Mouse (Mus musculus) neural tube, embryonic 11.5 days (tissue): Measurements from ENCODE around the gene Hoxc6. TPM values are rescaled to one million over a fixed set of nuclear protein-coding genes. Genes with fewer than 3 reads are reported as not detected.

Experiments
- ATAC-seq: fragments of 200-750 bp; cut with Nextera tagmentation; 2 replicates; pipeline ENCODE4 v1.8.0; 2017; ENCODE audit warnings: moderate number of reproducible peaks, mild to moderate bottlenecking, moderate TSS enrichment, moderate library complexity; ENCODE audit not compliant: insufficient read depth, low FRiP score, low TSS enrichment
- DNase-seq: peaks from one replicate; pipeline ENCODE4 v3.0.0-alpha.2; 2015; ENCODE audit warnings: low spot score
- H3K27ac ChIP-seq: fragments of 300-500 bp; sonication (generic); 2 replicates; pipeline ENCODE4 v1.5.1; 2014; ENCODE audit warnings: low read depth, mild to moderate bottlenecking, low read length
- H3K27me3 ChIP-seq: fragments of 300-500 bp; sonication (generic); 2 replicates; pipeline ENCODE4 v1.6.1; 2014; ENCODE audit warnings: mild to moderate bottlenecking, low read length, mixed read lengths; ENCODE audit not compliant: control insufficient read depth, insufficient read depth
- H3K36me3 ChIP-seq: fragments of 300-500 bp; sonication (generic); 2 replicates; pipeline ENCODE4 v1.6.1; 2014; ENCODE audit warnings: mild to moderate bottlenecking, low read length, moderate library complexity, mixed read lengths; ENCODE audit not compliant: control insufficient read depth, insufficient read depth
- H3K4me1 ChIP-seq: fragments of 300-500 bp; sonication (generic); 2 replicates; pipeline ENCODE4 v1.6.1; 2014; ENCODE audit warnings: low read length, mixed read lengths; ENCODE audit not compliant: control insufficient read depth, insufficient read depth
- H3K4me2 ChIP-seq: fragments of 300-500 bp; sonication (generic); 2 replicates; pipeline ENCODE4 v1.6.1; 2014; ENCODE audit warnings: low read depth, mild to moderate bottlenecking, moderate library complexity
- H3K4me3 ChIP-seq: fragments of 300-500 bp; sonication (generic); 2 replicates; pipeline ENCODE4 v1.5.1; 2014; ENCODE audit warnings: low read depth, low read length
- H3K9ac ChIP-seq: fragments of 300-500 bp; sonication (generic); 2 replicates; pipeline ENCODE4 v1.6.1; 2014; ENCODE audit warnings: mild to moderate bottlenecking, low read length
- H3K9me3 ChIP-seq: fragments of 300-500 bp; sonication (generic); 2 replicates; pipeline ENCODE4 v1.6.1; 2016; ENCODE audit warnings: low read length; ENCODE audit not compliant: control insufficient read depth
- WGBS: fragments of 180-500 bp; shearing (Covaris S2); extraction: QIAGEN DNeasy Blood & Tissue Kit; methylation state at CpG from one replicate; pipeline ENCODE4 v1.1.7; 2014; 5-methylcytosine and 5-hydroxymethylcytosine counted together
- polyA plus RNA-seq: library from polyadenylated mRNA; unstranded; fragments of >200 nt; fragmentation: Nextera tagmentation; extraction: Ambion mirVana; gene quantifications from 2 replicates; pipeline ENCODE4 v1.2.1, GENCODE M21; 2014

The Hoxc6 gene
- polyA plus RNA-seq, 1 experiment from 2014 or later = 95.9 TPM

- Histone ChIP-seq H3K36me3 (no peaks in the 10 kb centered on the region), H3K4me2 (peak overlapping the region; percentile 99), H3K4me1 (peaks cover 62% of the 10 kb centered on the region), H3K27ac (peak overlapping the region; percentile 99), H3K27me3 (no peaks in the 10 kb centered on the region), H3K9me3 (no peaks in the 10 kb centered on the region), H3K4me3 (peak overlapping the region; percentile 64), H3K9ac (peak overlapping the region; percentile 95)
- WGBS = 5% methylated on average over 12 of the region's 12 CpGs
- ATAC-seq (no peak), DNase-seq (peak; percentile 18)
Measured at GRCm38 (mm10) chr15:103040601-103041000, 42.5 kb downstream of the Hoxc6 start.

GRCm38 (mm10) chr15:103041613-103042012, 43.6 kb downstream of the Hoxc6 start:
- 9% methylated on average over 5 of the region's 5 CpGs for WGBS
- no peaks in the 10 kb centered on the region for H3K27me3 ChIP-seq
- H3K9ac ChIP-seq = peak overlapping the region; percentile 95
- H3K36me3 ChIP-seq = no peaks in the 10 kb centered on the region
- peak overlapping the region; percentile 99 for H3K4me2 ChIP-seq
- peak overlapping the region; percentile 64 for H3K4me3 ChIP-seq
- H3K27ac ChIP-seq = peak overlapping the region; percentile 99
- DNase-seq (peak; percentile 13), ATAC-seq (no peak)
- no peaks in the 10 kb centered on the region for H3K9me3 ChIP-seq
- H3K4me1 ChIP-seq = peaks cover 62% of the 10 kb centered on the region

GRCm38 (mm10) chr15:103042209-103042608, 44.2 kb downstream of the Hoxc6 start:
- H3K27ac ChIP-seq = peak overlapping the region; percentile 99
- peak overlapping the region; percentile 95 for H3K9ac ChIP-seq
- peak overlapping the region; percentile 99 for H3K4me2 ChIP-seq
- peaks cover 57% of the 10 kb centered on the region for H3K4me1 ChIP-seq
- no peaks in the 10 kb centered on the region for H3K9me3 ChIP-seq
- no peaks in the 10 kb centered on the region for H3K36me3 ChIP-seq
- ATAC-seq = no peak
- no peaks in the 10 kb centered on the region for H3K27me3 ChIP-seq
- H3K4me3 ChIP-seq = peak overlapping the region; percentile 64
- peak; percentile 30 for DNase-seq
- 0% methylated on average over 1 of the region's 1 CpGs for WGBS

- Histone ChIP-seq H3K4me3 (no peak overlapping the region), H3K4me2 (no peak overlapping the region), H3K27ac (no peak overlapping the region), H3K36me3 (no peaks in the 10 kb centered on the region; the same call in 1 of the 2 replicates), H3K9me3 (no peaks in the 10 kb centered on the region), H3K9ac (no peak overlapping the region), H3K4me1 (peaks cover 37% of the 10 kb centered on the region), H3K27me3 (no peaks in the 10 kb centered on the region)
- 74% methylated on average over 2 of the region's 2 CpGs for WGBS
- ATAC-seq (no peak), DNase-seq (no peak)
Measured at GRCm38 (mm10) chr15:103051670-103052069, 53.6 kb downstream of the Hoxc6 start.

DNA sequence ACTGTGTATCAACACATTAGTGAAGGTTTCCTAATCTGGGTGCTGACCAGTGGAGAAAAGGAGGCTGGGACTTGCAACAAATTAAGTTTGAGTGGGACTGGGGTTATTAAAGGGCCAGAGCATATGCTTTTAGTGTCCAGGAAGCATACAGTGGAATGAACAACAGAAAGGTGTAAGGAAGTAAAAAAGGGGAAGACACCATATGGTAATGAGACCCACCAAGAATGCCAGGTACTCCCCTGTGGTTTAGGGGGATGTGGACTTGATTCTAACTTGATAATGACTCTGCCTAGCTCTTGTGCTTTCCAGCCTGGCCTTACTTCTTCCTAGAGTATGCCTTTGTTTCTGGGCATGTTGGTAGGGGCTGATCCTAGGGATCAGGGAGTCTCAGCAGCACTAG, 55.2 kb downstream of the Hoxc6 start:
- Histone ChIP-seq H3K27me3 (no peaks in the 10 kb centered on the region), H3K36me3 (no peaks in the 10 kb centered on the region; the same call in 1 of the 2 replicates), H3K4me1 (peaks cover 48% of the 10 kb centered on the region), H3K9ac (no peak overlapping the region), H3K4me3 (no peak overlapping the region), H3K4me2 (no peak overlapping the region), H3K9me3 (no peaks in the 10 kb centered on the region), H3K27ac (no peak overlapping the region)
- DNase-seq = no peak
- ATAC-seq = no peak

GRCm38 (mm10) chr15:103056396-103056795, 58.3 kb downstream of the Hoxc6 start:
- H3K9ac ChIP-seq = peak overlapping the region; percentile 76
- peak overlapping the region; percentile 74 for H3K4me2 ChIP-seq
- no peak for ATAC-seq
- H3K4me1 ChIP-seq = peaks cover 52% of the 10 kb centered on the region
- H3K27me3 ChIP-seq = no peaks in the 10 kb centered on the region
- no peak for DNase-seq
- peak overlapping the region; percentile 91 for H3K27ac ChIP-seq
- WGBS = 26% methylated on average over 2 of the region's 2 CpGs
- H3K36me3 ChIP-seq = no peaks in the 10 kb centered on the region; the same call in 1 of the 2 replicates
- peak overlapping the region; percentile 37 for H3K4me3 ChIP-seq
- H3K9me3 ChIP-seq = no peaks in the 10 kb centered on the region

GRCm38 (mm10) chr15:103058715-103059114, 60.7 kb downstream of the Hoxc6 start:
- H3K27ac ChIP-seq = peak overlapping the region; percentile 98
- H3K4me3 ChIP-seq = peak overlapping the region; percentile 56
- no peaks in the 10 kb centered on the region for H3K36me3 ChIP-seq
- DNase-seq (peak; percentile 54), ATAC-seq (no peak)
- WGBS = 3% methylated on average over 12 of the region's 12 CpGs
- H3K4me2 ChIP-seq = peak overlapping the region; percentile 79
- H3K9ac ChIP-seq = peak overlapping the region; percentile 95
- peaks cover 62% of the 10 kb centered on the region for H3K4me1 ChIP-seq
- H3K9me3 ChIP-seq = no peaks in the 10 kb centered on the region
- no peaks in the 10 kb centered on the region for H3K27me3 ChIP-seq

DNA sequence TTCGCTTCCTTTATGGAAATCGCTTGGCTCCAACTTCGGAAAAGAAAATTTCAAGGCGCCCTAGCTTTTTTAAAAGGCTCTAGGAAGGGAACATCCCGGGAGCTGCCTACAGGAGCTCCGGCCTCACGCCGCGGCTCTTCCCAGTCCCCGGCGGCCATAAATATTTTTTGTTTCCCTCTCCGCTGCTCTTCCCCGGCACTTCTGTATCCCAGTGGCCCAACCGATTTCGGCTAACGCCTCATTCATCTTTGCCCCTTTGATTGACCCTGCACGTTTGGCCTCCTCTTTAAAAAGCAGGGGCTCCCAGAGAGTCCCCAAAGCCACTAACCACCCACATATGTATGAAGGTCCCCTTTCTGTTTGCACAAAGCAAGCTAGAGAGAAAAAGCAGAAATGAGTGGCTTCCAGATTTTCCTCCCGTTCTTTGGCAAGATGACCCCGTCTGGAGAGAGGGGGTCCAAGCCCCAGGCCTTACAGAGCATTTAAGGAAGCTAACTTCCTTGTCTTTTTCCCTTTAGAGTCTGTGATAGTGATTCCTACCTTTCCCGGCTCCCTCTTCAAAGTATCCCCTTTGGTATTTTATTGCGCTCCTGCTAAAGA, 61.4 kb downstream of the Hoxc6 start:
- WGBS = under 1% methylated on average over 21 of the region's 21 CpGs
- Histone ChIP-seq H3K36me3 (no peaks in the 10 kb centered on the region), H3K4me3 (peak overlapping the region; percentile 56), H3K27ac (peak overlapping the region; percentile 98), H3K9ac (peak overlapping the region; percentile 95), H3K27me3 (no peaks in the 10 kb centered on the region), H3K4me1 (peaks cover 64% of the 10 kb centered on the region), H3K4me2 (peak overlapping the region; percentile 79), H3K9me3 (no peaks in the 10 kb centered on the region)
- DNase-seq (peak; percentile 47), ATAC-seq (no peak)

- no peaks in the 10 kb centered on the region for H3K27me3 ChIP-seq
- H3K9ac ChIP-seq = peak overlapping the region; percentile 95
- H3K4me2 ChIP-seq = peak overlapping the region; percentile 79
- H3K9me3 ChIP-seq = no peaks in the 10 kb centered on the region
- WGBS = 3% methylated on average over 11 of the region's 11 CpGs
- peak overlapping the region; percentile 98 for H3K27ac ChIP-seq
- no peaks in the 10 kb centered on the region for H3K36me3 ChIP-seq
- H3K4me1 ChIP-seq = peaks cover 62% of the 10 kb centered on the region
- H3K4me3 ChIP-seq = peak overlapping the region; percentile 56
- DNase-seq = no peak
- ATAC-seq = peak; percentile 24
Measured at GRCm38 (mm10) chr15:103060021-103060340, 61.9 kb downstream of the Hoxc6 start.
